Mouse (Mus musculus) cortical plate, adult 2 months (tissue): ENCODE measurements at regions not wholly inside any gene's neighbourhood (a gene's known extent, or its start where the extent isn't known, plus 50 kb on each side); places are given as distances from the start of the nearest gene placed in this dataset.

Experiments used
- H3K27ac ChIP-seq: fragments of 200-500 bp; 2 replicates; pipeline ENCODE4 v1.5.1; 2012; ENCODE audit warnings: low read length, control low read depth, inconsistent platforms; ENCODE audit not compliant: insufficient read depth
- H3K4me1 ChIP-seq: fragments of 200-500 bp; 2 replicates; pipeline ENCODE4 v1.6.1; 2011; ENCODE audit warnings: low read length; ENCODE audit not compliant: control insufficient read depth, insufficient read depth
- H3K4me3 ChIP-seq: fragments of 200-500 bp; 2 replicates; pipeline ENCODE4 v1.5.1; 2011; ENCODE audit warnings: mild to moderate bottlenecking, low read length, control low read depth; ENCODE audit not compliant: insufficient read depth
- CTCF ChIP-seq: fragments of 200-500 bp; IDR thresholded peaks from 2 replicates; pipeline ENCODE4 v1.5.1; 2011; ENCODE audit warnings: mild to moderate bottlenecking, control low read depth, low read length; ENCODE audit not compliant: insufficient read depth; ENCODE audit errors: extremely low read depth
- POLR2A ChIP-seq: fragments of 200-500 bp; IDR thresholded peaks from 2 replicates; pipeline ENCODE4 v1.6.1; 2011; ENCODE audit warnings: mild to moderate bottlenecking, low read length, control low read depth; ENCODE audit not compliant: insufficient read depth; ENCODE audit errors: extremely low read depth

GRCm38 (mm10) chr3:38049290-38049689 is 325.0 kb upstream of the Gm5148 start:
- TF ChIP-seq CTCF: no peak
- TF ChIP-seq POLR2A: no peak
- Histone ChIP-seq H3K4me1 (no peaks in the 10 kb centered on the region), H3K27ac (no peak overlapping the region), H3K4me3 (no peak overlapping the region)

GRCm38 (mm10) chr3:38047445-38047844 is 323.2 kb upstream of the Gm5148 start:
- Histone ChIP-seq H3K4me1 (no peaks in the 10 kb centered on the region), H3K27ac (no peak overlapping the region), H3K4me3 (no peak overlapping the region)
- TF ChIP-seq CTCF (no peak), POLR2A (no peak)

- no peak for TF ChIP-seq POLR2A
- no peak for TF ChIP-seq CTCF
- H3K4me3 ChIP-seq: no peak overlapping the region
- H3K4me1 ChIP-seq: no peaks in the 10 kb centered on the region
- H3K27ac ChIP-seq: no peak overlapping the region
These were observed 322.3 kb upstream of the Gm5148 start for GRCm38 (mm10) chr3:38046611-38047010.

GRCm38 (mm10) chr3:38045989-38046388 is 321.7 kb upstream of the Gm5148 start:
- TF ChIP-seq POLR2A (no peak), CTCF (no peak)
- Histone ChIP-seq H3K4me3 (no peak overlapping the region), H3K27ac (no peak overlapping the region), H3K4me1 (no peaks in the 10 kb centered on the region)

GRCm38 (mm10) chr3:38045523-38045922 is 321.2 kb upstream of the Gm5148 start:
- Histone ChIP-seq H3K4me3 (no peak overlapping the region), H3K4me1 (no peaks in the 10 kb centered on the region), H3K27ac (no peak overlapping the region)
- no peak for TF ChIP-seq CTCF
- no peak for TF ChIP-seq POLR2A

GRCm38 (mm10) chr3:38044338-38044737 is 320.0 kb upstream of the Gm5148 start:
- H3K4me1 ChIP-seq: no peaks in the 10 kb centered on the region
- no peak overlapping the region for H3K27ac ChIP-seq
- TF ChIP-seq POLR2A: no peak
- no peak for TF ChIP-seq CTCF
- H3K4me3 ChIP-seq: no peak overlapping the region

- no peak overlapping the region for H3K27ac ChIP-seq
- no peaks in the 10 kb centered on the region for H3K4me1 ChIP-seq
- no peak for TF ChIP-seq CTCF
- no peak for TF ChIP-seq POLR2A
- H3K4me3 ChIP-seq: no peak overlapping the region
These were observed 318.3 kb upstream of the Gm5148 start for GRCm38 (mm10) chr3:38042614-38043013.

GRCm38 (mm10) chr3:38036131-38036530 is 311.8 kb upstream of the Gm5148 start:
- no peak overlapping the region for H3K27ac ChIP-seq
- TF ChIP-seq POLR2A: no peak
- TF ChIP-seq CTCF: no peak
- no peaks in the 10 kb centered on the region for H3K4me1 ChIP-seq
- no peak overlapping the region for H3K4me3 ChIP-seq

GRCm38 (mm10) chr3:38034138-38034537 is 309.8 kb upstream of the Gm5148 start:
- TF ChIP-seq POLR2A: no peak
- TF ChIP-seq CTCF: no peak

GRCm38 (mm10) chr3:38014768-38015167 is 290.5 kb upstream of the Gm5148 start:
- no peaks in the 10 kb centered on the region; the same call in 1 of the 2 replicates for H3K4me1 ChIP-seq
- no peak for TF ChIP-seq CTCF

More at GRCm38 (mm10) chr3:38034138-38034537, 309.8 kb upstream of the Gm5148 start:
- no peak overlapping the region for H3K4me3 ChIP-seq
- H3K27ac ChIP-seq: no peak overlapping the region
- H3K4me1 ChIP-seq: no peaks in the 10 kb centered on the region

GRCm38 (mm10) chr3:38009168-38009567 is 284.9 kb upstream of the Gm5148 start:
- H3K4me1 ChIP-seq: no peaks in the 10 kb centered on the region
- H3K27ac ChIP-seq: no peak overlapping the region
- no peak overlapping the region for H3K4me3 ChIP-seq
- TF ChIP-seq POLR2A (no peak), CTCF (no peak)

More at GRCm38 (mm10) chr3:38014768-38015167, 290.5 kb upstream of the Gm5148 start:
- Histone ChIP-seq H3K4me3 (no peak overlapping the region), H3K27ac (no peak overlapping the region)
